Mouse (Mus musculus) ES-E14 (cell line): ENCODE measurements around the gene Ube2r2.

ENCODE experiments used
- HCFC1 ChIP-seq: IDR thresholded peaks from 2 replicates; pipeline ENCODE4 v1.6.1; 2012; ENCODE audit warnings: low read length, inconsistent platforms, borderline replicate concordance; ENCODE audit not compliant: insufficient read depth
- MAFK ChIP-seq: IDR thresholded peaks from 2 replicates; pipeline ENCODE4 v1.6.1; 2014; ENCODE audit warnings: mild to moderate bottlenecking, low read depth, low read length, inconsistent platforms; ENCODE audit not compliant: insufficient read depth
- ZNF384 ChIP-seq: IDR thresholded peaks from 2 replicates; pipeline ENCODE4 v1.6.1; 2012; ENCODE audit warnings: low read depth, low read length, inconsistent platforms

DNA sequence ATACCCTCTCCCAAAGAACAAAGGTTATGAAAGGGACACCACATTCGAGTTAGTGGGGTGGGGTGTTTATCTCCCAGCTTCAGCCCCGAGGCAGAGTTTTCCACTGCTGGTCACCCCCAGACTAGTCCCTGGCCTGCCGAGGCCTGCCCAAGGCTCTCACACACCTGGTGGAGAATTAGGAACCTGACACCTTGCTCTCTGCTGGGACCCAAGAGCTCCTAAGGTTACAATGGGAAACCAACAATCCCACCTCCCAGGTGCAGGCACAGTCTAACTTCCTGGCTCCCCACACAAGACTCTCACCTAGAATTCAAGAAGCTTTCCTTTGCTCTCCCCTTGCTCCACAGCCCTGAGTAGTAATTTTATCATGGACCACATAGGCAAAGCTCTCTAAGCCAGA is 18.7 kb upstream of the Ube2r2 start:
- TF ChIP-seq ZNF384 (no peak), HCFC1 (no peak), MAFK (no peak)
